Mouse (Mus musculus) 416B (cell line): ENCODE data around the gene Nup133.
"Not testable (repeated sequence)": the region's sequence is repeated elsewhere in the genome, so short reads cannot be mapped to it uniquely, and the experiment has no call there.

Source experiments
- DNase-seq: peaks from one replicate; pipeline ENCODE4 v3.0.0; 2011; ENCODE audit warnings: low read depth

Nup133 gene

GRCm38 (mm10) chr8:123948942-123949685, at the start of gene Nup133:
Gene Nup133, minus strand, starts transcription at chr8:123949265.
- DNase-seq: peak; percentile 99

- no peak for DNase-seq
Observed at GRCm38 (mm10) chr8:123993997-123994396, 44.9 kb upstream of the Nup133 start.

- no peak for DNase-seq
Observed at GRCm38 (mm10) chr8:123993597-123993996, 44.5 kb upstream of the Nup133 start.

GRCm38 (mm10) chr8:123992587-123992986, 43.5 kb upstream of the Nup133 start:
- DNase-seq: peak; percentile 56

- DNase-seq: no peak
Observed at GRCm38 (mm10) chr8:123990277-123991049, 41.4 kb upstream of the Nup133 start.

GRCm38 (mm10) chr8:123989128-123989527, 40.1 kb upstream of the Nup133 start:
- DNase-seq: no peak

GRCm38 (mm10) chr8:123988605-123989038, 39.6 kb upstream of the Nup133 start:
- DNase-seq: peak; percentile 94

GRCm38 (mm10) chr8:123982826-123983400, 33.8 kb upstream of the Nup133 start, which contains the start of gene Abcb10:
Gene Abcb10, minus strand, starts transcription at chr8:123983122.
- DNase-seq: peak; percentile 94

GRCm38 (mm10) chr8:123982291-123982793, 33.3 kb upstream of the Nup133 start:
- no peak for DNase-seq

GRCm38 (mm10) chr8:123981674-123982073, 32.6 kb upstream of the Nup133 start:
- DNase-seq: no peak

- DNase-seq: peak; percentile 28
Observed at GRCm38 (mm10) chr8:123980239-123980638, 31.2 kb upstream of the Nup133 start.

- no peak for DNase-seq
Observed at GRCm38 (mm10) chr8:123978926-123979325, 29.9 kb upstream of the Nup133 start.

GRCm38 (mm10) chr8:123978166-123978838, 29.2 kb upstream of the Nup133 start:
- peak; percentile 30 for DNase-seq

- no peak for DNase-seq
Observed at GRCm38 (mm10) chr8:123977499-123977898, 28.4 kb upstream of the Nup133 start.

- DNase-seq: no peak
Observed at GRCm38 (mm10) chr8:123973495-123973894, 24.4 kb upstream of the Nup133 start.

GRCm38 (mm10) chr8:123966896-123967295, 17.8 kb upstream of the Nup133 start:
- DNase-seq: peak; percentile 61

- peak; percentile 36 for DNase-seq
Observed at GRCm38 (mm10) chr8:123961371-123961770, 12.3 kb upstream of the Nup133 start.

- not testable (repeated sequence) for DNase-seq
Observed at GRCm38 (mm10) chr8:123960556-123960955, 11.5 kb upstream of the Nup133 start.

- DNase-seq: no peak
Observed at GRCm38 (mm10) chr8:123960056-123960455, 11.0 kb upstream of the Nup133 start.

GRCm38 (mm10) chr8:123959473-123959872, 10.4 kb upstream of the Nup133 start:
- no peak for DNase-seq

GRCm38 (mm10) chr8:123958130-123958529, 9.1 kb upstream of the Nup133 start:
- no peak for DNase-seq

- no peak for DNase-seq
Observed at GRCm38 (mm10) chr8:123954246-123954645, 5.2 kb upstream of the Nup133 start.
